Mouse (Mus musculus) liver, postnatal 0 days (tissue): Measurements from ENCODE around the gene Thrap3.

ENCODE experiments used
- CTCF ChIP-seq: sonication (generic); IDR thresholded peaks from 2 replicates; pipeline ENCODE4 v1.5.1; 2016; ENCODE audit warnings: antibody characterized with exemption, low read depth
- EP300 ChIP-seq: IDR thresholded peaks from 2 replicates; pipeline ENCODE4 v1.6.1; 2016; ENCODE audit warnings: antibody characterized with exemption, low read depth, mild to moderate bottlenecking

DNA sequence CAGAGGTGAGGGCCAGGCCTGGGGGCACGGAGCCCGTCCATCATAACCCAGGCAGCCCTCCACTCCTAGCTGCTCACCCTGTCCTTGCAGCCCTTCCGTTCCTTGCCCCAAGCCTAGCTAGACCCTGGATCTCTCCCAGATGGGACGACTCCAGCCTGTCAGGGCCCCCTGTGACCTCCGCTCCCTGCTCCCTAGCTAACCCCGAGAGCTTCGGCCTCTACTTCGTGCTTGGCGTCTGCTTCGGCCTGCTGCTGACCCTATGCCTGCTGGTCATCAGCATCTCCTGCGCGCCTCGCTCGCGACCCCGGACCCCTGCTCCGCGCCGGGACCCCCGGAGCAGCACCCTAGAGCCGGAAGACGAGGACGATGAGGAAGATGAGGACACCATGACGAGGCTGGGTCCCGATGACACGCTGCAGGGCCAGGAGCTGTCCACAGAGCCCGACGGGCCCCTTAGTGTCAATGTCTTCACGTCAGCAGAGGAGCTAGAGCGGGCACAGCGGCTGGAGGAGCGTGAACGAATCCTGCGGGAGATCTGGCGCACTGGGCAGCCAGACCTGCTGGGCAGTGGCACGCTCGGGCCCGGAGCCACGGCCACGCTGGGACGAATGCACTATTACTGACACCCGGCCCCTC is 53.4 kb downstream of the Thrap3 start:
- TF ChIP-seq EP300 (no peak), CTCF (no peak)
